Mouse (Mus musculus): Measurements from ENCODE around the gene Pram1.

Gene Pram1

GRCm38 (mm10) chr17:33666813-33667212 is 29.0 kb downstream of the Pram1 start:
- DNase-seq (ENCODE audit: low spot score in 2 of 2) = no peak

- no peak for DNase-seq (ENCODE audit: low spot score in 2 of 2)
These were observed 31.8 kb downstream of the Pram1 start for GRCm38 (mm10) chr17:33669681-33670080.

- no peak for DNase-seq (ENCODE audit: low spot score in 2 of 2)
These were observed 36.0 kb downstream of the Pram1 start for GRCm38 (mm10) chr17:33673837-33674236.

- no peak for DNase-seq (ENCODE audit: low spot score in 2 of 2)
These were observed 37.6 kb downstream of the Pram1 start for GRCm38 (mm10) chr17:33675452-33675851.

- DNase-seq (ENCODE audit: low spot score in 2 of 2) = no peak
These were observed 38.2 kb downstream of the Pram1 start for GRCm38 (mm10) chr17:33676086-33676485.

- no peak for DNase-seq (ENCODE audit: low spot score in 2 of 2)
These were observed 40.9 kb downstream of the Pram1 start for GRCm38 (mm10) chr17:33678771-33679170.

- DNase-seq (ENCODE audit: low spot score in 2 of 2) = no peak
These were observed 43.9 kb downstream of the Pram1 start for GRCm38 (mm10) chr17:33681767-33682166.

GRCm38 (mm10) chr17:33684671-33685231 is 46.9 kb downstream of the Pram1 start:
- DNase-seq (ENCODE audit: low spot score in 2 of 2) = peak; percentile 68 to 71

GRCm38 (mm10) chr17:33685249-33685653 is 47.4 kb downstream of the Pram1 start:
- peak; percentile 98 for DNase-seq (ENCODE audit: low spot score in 2 of 2)

- no peak for DNase-seq (ENCODE audit: low spot score in 2 of 2)
These were observed 48.9 kb downstream of the Pram1 start, which contains the start of gene Hnrnpm for GRCm38 (mm10) chr17:33686760-33687159. Hnrnpm (minus strand) TSS chr17:33686860.

All from spleen, postnatal 36 days (tissue).